Mouse (Mus musculus) mouse trophoblast stem cell (cell line): ENCODE measurements around the gene Fpr2.
"Not testable (repeated sequence)": the region's sequence is repeated elsewhere in the genome, so short reads cannot be mapped to it uniquely, and the experiment has no call there.

Experiments used
- in situ Hi-C, 2 experiments: fragments of 300-500 bp; cut with MseI, MboI; formaldehyde crosslinking; loops; 2 replicates in 1 of 2; 3 replicates in 1 of 2; pipeline ENCODE4 v1.15.1; 2025

The Fpr2 gene

DNA sequence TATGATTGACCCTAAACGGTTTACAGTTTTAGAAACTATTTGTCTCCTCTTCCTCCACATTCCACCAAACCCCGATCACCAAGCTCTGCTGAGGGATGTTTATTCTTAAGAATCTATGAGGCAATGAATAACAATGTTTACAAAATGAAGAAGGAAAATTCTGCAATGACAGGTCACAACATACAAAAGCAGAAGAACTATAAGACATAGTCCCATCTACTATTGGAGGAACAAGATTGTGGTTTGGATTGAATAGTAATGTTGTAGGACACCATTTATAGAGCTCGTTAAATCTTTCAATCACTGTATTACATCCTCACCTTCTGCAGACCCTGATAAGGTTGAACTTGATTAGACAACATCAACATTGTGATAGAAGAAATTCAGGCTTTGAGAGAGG is 5.0 kb upstream of the Fpr2 start:
- in situ Hi-C loops = no loop called here

DNA sequence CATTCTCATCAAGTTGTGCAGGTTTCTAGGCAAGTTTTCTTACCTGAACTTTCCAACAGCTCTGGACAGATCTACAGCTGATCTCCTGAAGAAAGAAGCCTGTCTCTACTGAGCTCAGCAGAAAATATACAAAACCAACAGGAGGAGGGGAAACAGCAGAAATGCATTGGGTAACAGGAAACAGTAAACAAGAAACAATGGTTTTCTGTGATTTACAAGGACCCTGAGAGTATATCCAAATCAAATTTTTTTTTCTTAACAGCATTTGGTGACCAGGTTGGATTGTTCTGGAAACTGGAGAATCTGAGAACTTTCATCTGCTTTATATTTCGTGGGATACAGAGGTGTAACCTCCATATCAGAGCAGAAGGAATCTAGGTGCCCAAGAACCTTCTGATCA is 3.8 kb upstream of the Fpr2 start, which contains the start of gene Fpr1:
TSS of gene Fpr1 (minus strand) at position 101 of the 400 bp plus-strand sequence.
- in situ Hi-C loops = no loop called here

DNA sequence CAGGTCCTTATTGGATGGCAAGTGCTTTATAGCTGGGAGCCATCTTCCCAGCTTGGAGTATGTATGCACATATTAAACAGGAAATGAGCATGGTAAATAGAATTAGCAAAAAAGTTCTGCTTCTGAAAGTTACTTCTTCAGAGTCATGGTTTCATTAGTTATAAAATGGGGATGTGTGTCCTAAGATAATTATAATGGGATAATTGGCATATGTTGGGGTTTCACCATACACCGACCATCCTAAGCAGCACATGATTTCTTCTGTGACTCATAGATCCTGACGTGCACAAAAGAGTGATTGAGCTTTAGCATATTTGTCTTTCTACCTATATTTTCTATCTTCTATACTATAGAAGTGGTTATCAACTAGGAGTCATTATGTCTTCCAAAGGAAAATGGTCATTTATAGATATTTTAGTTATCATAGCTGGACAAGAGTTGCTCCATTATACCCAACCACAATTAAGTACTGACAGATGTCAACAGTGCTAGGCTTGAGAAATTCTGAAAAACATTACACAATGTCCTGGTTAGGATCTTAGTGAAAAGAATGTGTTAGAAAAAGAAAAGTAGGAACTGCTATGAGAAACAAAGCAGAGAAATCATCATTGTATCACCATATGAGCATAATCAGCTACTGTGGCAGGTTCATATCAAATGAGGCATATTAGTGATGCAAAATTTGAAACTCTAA is 2.3 kb downstream of the Fpr2 start:
- in situ Hi-C loops = loop anchor here (5.0 to 10.0 kb wide), 2 partner anchors 105 to 123 kb away; no protein-coding TSS in a partner anchor

DNA sequence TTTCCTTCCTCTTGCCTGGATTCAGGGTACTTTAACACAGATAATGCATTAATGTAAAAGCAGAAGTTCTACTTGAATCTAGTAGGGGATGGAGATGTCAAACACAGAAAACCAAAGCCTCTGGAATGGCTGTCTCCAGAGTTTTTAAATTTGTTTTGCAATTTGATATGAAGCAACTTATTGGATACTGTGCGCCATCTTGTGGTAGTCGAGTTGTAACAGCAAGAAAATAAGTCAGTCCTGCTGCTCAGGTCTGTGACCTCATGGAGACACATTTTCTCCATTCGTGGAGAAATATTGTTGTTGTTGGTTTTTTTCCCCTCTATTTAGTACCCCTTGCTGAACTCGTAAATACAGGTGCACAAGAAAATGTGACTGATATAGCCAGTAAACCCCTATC is 8.4 kb downstream of the Fpr2 start:
- in situ Hi-C loops = loop anchor here in 1 of 2 experiments (10.0 kb wide), 1 partner anchor 111 kb away; no protein-coding TSS in a partner anchor

DNA sequence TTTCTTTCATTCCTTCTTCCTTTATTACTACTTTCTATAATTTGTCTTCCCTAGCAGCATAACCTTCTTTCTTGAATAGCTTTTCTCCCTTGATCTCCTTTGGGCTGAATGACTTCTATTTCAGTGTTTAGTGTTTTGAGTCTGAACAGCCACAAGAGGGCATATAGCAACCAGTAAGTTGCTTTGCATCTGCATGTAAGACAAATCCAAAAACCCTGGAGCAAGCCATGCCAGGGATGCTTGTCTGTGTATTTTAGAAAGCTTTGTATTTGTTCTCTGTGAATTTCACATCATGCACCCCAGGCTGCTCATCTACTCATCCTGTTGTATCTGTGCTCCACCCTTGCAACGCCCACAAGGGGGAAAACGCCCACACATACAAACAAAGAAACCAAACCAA is 11.6 kb downstream of the Fpr2 start:
- in situ Hi-C loops = loop anchor here in 1 of 2 experiments (10.0 kb wide), 1 partner anchor 114 kb away; no protein-coding TSS in a partner anchor

DNA sequence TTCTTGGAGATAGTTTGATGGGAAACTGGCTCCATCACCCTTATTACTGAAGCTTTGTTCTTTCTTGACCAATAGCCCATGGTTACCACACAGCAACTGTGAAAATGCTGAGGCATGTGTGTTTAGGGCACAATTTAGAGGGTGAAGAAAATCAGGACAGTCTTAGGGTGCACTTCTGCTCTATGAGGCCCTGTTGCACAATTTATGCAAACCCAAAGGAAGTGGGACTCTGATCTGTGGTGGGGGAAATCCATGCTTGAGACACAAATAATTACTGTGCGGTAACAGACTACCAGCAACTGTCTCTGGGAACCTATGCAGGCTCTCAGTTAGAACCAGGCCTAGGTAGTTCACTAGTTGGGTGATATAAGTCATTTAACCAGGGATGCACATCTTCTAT is 13.1 kb downstream of the Fpr2 start:
- in situ Hi-C loops = no loop called here

DNA sequence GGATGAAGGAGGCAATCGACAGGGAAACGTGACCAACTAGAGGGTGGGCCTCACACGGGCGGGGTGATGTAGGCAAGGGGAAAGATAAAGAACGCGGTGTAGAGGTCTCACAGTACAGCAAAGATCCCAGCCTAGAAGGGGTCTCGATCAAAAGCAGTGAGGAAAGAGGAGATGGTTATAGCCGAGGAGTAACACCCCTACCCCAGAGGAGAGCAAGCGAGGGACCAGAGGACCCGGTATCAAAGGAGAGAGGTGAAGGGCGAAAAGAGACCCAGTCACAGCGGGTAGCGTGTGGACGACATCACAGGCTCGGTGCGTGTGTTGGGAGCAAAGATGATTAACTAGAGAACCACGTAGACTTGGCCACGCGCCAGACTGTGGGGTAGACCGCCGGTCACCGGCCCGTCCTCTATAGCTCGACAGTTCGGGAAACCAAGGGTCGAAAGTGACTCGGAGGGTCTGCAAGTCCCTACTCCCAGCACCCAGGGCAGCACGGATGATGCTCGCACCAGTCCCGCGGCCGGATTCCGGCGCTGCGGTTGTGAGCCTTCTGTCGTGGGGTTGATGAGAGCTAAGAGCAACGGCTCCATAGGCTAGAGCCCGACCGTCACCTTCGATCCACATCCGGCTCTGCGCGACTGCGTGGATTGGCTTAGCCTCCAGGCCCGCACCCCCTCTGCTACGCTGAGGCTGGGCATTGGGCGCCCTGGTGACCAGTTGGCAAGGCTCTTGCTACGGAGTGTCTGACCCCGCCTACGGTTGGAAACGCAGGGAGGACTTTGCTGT is 22.2 kb downstream of the Fpr2 start:
- in situ Hi-C loops = no loop called here

DNA sequence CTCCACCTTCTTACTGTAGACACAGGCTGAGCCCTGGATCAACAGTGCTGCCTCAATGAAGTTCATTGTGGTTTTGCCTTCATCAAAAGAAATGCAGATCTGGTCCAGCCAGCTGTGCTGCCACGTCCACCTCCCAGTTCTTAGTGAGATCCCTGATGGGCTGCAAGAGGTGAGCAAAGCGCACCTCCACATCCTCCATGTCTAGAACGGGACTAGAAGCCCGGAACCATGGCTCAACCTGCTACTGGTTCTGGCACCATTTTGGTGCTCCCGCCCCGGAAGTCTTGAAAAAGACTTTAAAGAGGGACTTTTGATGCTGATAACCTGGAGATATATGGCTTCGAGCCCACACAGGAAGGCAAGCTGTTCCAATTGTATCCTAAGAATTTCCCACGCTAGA is 25.0 kb downstream of the Fpr2 start:
- in situ Hi-C loops = not testable (repeated sequence)

DNA sequence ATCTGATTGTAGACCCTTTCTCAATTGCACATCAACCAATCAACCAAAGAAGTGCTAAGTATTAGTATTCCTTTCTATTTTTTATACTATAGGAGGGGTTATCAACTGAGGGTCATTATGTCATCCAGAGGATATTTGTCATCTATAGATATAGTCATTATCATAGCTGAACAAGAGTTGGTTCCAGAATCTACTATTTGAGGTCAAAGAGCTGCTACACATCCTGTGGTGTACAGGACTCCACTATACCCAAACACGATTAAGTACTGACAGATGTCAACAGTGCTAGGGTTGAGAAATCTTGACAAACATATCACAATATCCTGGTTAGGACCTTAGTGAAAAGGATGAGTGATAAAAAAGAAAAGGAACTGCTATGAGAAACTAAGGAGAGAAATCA is 29.8 kb downstream of the Fpr2 start:
- in situ Hi-C loops = no loop called here

DNA sequence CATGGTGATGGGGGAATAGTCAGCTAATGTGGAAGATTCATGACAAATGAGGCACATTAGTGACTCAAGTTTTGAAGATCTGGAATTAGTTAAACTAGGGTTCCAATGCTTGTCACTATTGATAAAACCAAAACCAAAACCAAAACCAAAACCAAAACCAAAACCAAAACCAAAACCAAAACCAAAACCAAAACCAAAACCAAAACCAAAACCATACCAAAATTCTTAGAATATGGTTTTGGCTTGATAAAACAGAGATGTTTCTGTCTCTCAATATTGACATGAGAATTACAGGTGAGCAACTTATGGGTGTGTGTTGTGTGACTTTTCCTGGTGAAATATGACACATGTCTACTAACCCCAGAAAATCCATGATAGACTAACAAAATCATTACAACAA is 30.2 kb downstream of the Fpr2 start:
- in situ Hi-C loops = no loop called here
